Mouse (Mus musculus) ES-E14 (cell line): ENCODE measurements around the gene Zmynd11. TPM values are rescaled to one million over a fixed set of nuclear protein-coding genes. Genes with fewer than 3 reads are reported as not detected.

Source experiments
- DNase-seq: peaks from one replicate; pipeline ENCODE4 v3.0.0-alpha.2; 2013; ENCODE audit warnings: low read depth, low spot score
- H3K27ac ChIP-seq: 2 replicates; pipeline ENCODE4 v1.5.1; 2012; ENCODE audit warnings: low read depth, mild to moderate bottlenecking, low read length, moderate library complexity, mixed read lengths; ENCODE audit not compliant: poor library complexity, insufficient read depth, severe bottlenecking
- H3K36me3 ChIP-seq: 2 replicates; pipeline ENCODE4 v1.6.1; 2012; ENCODE audit warnings: mild to moderate bottlenecking, low read length, moderate library complexity, mixed read lengths; ENCODE audit not compliant: control insufficient read depth, poor library complexity, insufficient read depth, severe bottlenecking
- H3K4me1 ChIP-seq, 2 experiments: fragments of 150-350 bp in 1 of 2; sonication (generic) in 1 of 2; 2 replicates each; pipeline ENCODE4 v1.6.1; 2012; ENCODE audit warnings: low read length in 2 of 2, mild to moderate bottlenecking in 1 of 2, mixed read lengths in 1 of 2; ENCODE audit not compliant: control insufficient read depth in 2 of 2, insufficient read depth in 2 of 2, poor library complexity in 1 of 2
- H3K4me3 ChIP-seq, 2 experiments: fragments of 150-350 bp in 1 of 2; sonication (generic) in 1 of 2; 2 replicates each; pipeline ENCODE4 v1.5.1; 2012; ENCODE audit warnings: low read length in 2 of 2, low read depth in 1 of 2, mild to moderate bottlenecking in 1 of 2, mixed read lengths in 1 of 2; ENCODE audit not compliant: insufficient read depth in 1 of 2, poor library complexity in 1 of 2, severe bottlenecking in 1 of 2
- H3K9ac ChIP-seq: 2 replicates; pipeline ENCODE4 v1.6.1; 2012; ENCODE audit warnings: low read depth, mild to moderate bottlenecking, low read length, mixed read lengths; ENCODE audit not compliant: poor library complexity, insufficient read depth, severe bottlenecking
- H3K9me3 ChIP-seq: fragments of 150-350 bp; sonication (generic); 2 replicates; pipeline ENCODE4 v1.6.1; 2012; ENCODE audit warnings: low read depth, mild to moderate bottlenecking, low read length; ENCODE audit not compliant: control insufficient read depth, insufficient read depth
- CHD2 ChIP-seq: IDR thresholded peaks from 2 replicates; pipeline ENCODE4 v1.6.1; 2014; ENCODE audit warnings: mild to moderate bottlenecking, low read depth, low read length, inconsistent platforms
- HCFC1 ChIP-seq: IDR thresholded peaks from 2 replicates; pipeline ENCODE4 v1.6.1; 2012; ENCODE audit warnings: low read length, inconsistent platforms, borderline replicate concordance; ENCODE audit not compliant: insufficient read depth
- MAFK ChIP-seq: IDR thresholded peaks from 2 replicates; pipeline ENCODE4 v1.6.1; 2014; ENCODE audit warnings: mild to moderate bottlenecking, low read depth, low read length, inconsistent platforms; ENCODE audit not compliant: insufficient read depth
- ZC3H11A ChIP-seq: IDR thresholded peaks from 2 replicates; pipeline ENCODE4 v1.6.1; 2012; ENCODE audit warnings: low read depth, mild to moderate bottlenecking, inconsistent platforms, low read length, borderline replicate concordance
- ZNF384 ChIP-seq: IDR thresholded peaks from 2 replicates; pipeline ENCODE4 v1.6.1; 2012; ENCODE audit warnings: low read depth, low read length, inconsistent platforms
- in situ Hi-C, 2 experiments: fragments of 600-800 bp; cut with MboI; formaldehyde crosslinking; loops; one replicate each; pipeline ENCODE4 v1.15.1; 2025; ENCODE audit warnings: low sequenced_read_pairs in 2 of 2, inconsistent platforms in 1 of 2; ENCODE audit not compliant: unreplicated experiment in 2 of 2
- total RNA-seq: library from RNA; depleted of rRNA; stranded (reverse); fragments of 300-350 nt; gene quantifications from 2 replicates; pipeline ENCODE4 v1.2.3, GENCODE M21; 2012

Gene Zmynd11
- total RNA-seq, 1 experiment = 24.3 TPM

DNA sequence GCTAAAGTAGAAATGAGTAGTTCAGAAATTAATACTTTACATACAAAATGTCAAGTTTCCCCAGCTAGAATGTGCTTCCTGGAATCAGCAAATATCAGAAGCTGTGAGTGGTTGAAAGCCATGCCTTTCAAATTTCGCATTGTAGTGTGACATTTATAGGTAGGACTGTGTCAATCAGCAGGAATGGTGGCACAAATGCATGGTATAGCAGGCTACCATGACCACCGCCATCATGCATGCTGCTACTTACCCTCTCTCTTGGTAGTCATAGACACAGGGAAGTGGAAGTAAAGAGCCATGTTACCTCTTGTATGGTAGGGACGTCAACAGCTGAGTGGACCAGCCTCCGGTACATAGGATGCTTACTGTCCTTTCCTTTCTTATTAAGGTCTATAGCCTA lies 67.8 kb downstream of the Zmynd11 start:
- Histone ChIP-seq H3K4me1 (peaks cover 2 to 8% of the 10 kb centered on the region in 2 experiments; a peak in 2 of 4 replicates), H3K4me3 (no peak overlapping the region), H3K9me3 (no peaks in the 10 kb centered on the region), H3K9ac (no peak overlapping the region), H3K36me3 (peaks cover 2% of the 10 kb centered on the region; the same call in 1 of the 2 replicates), H3K27ac (no peak overlapping the region)
- in situ Hi-C loops = no loop called here
- no peak for DNase-seq
- TF ChIP-seq HCFC1 (no peak), CHD2 (no peak), ZNF384 (no peak), ZC3H11A (no peak), MAFK (no peak)

DNA sequence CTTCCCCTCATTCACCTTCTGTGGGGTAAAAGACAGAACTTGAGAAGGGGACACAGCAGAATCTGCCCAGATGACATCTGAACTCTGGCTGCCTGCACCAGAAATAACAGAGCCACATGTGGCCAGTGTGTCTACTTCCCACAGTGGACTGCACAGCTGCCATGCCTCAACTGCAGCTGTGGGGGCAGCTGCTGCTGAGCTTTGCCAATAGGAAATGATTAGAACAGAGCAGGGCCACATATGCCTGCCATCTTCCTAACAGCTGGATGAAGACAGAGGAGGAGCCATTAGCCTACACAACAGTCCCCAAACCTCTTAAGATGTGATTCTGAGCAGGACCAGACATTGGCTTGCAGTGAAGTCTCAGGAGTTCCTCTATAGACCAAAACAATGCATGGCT lies 69.3 kb downstream of the Zmynd11 start:
- H3K4me3 ChIP-seq = no peak overlapping the region
- H3K36me3 ChIP-seq = peaks cover 2% of the 10 kb centered on the region; the same call in 1 of the 2 replicates
- TF ChIP-seq ZC3H11A = no peak
- no peak for DNase-seq
- in situ Hi-C loops = no loop called here
- no peak overlapping the region for H3K9ac ChIP-seq
- H3K27ac ChIP-seq = no peak overlapping the region
- H3K4me1 ChIP-seq = no peaks in the 10 kb centered on the region
- H3K9me3 ChIP-seq = no peaks in the 10 kb centered on the region

DNA sequence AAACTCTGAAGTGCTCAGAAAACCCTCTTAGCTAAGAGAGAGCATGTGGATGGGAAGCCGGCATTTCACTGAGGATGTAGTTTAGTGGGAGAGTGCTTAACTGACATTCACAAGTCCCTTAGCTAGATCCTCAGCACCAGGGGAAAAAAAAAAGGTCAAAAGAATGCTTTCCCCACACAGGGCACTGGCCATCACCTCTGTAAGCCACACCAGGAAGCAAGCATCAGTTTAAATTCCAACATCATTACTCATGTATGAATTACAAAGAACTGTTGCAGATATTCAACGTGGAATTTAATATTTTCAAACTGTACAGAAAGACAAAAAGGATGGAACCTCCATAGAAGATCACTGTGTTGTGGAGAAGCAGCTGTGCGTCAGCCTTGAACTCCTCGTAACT lies 69.7 kb downstream of the Zmynd11 start:
- peaks cover 2% of the 10 kb centered on the region; the same call in 1 of the 2 replicates for H3K36me3 ChIP-seq
- in situ Hi-C loops = no loop called here
- H3K9ac ChIP-seq = no peak overlapping the region
- no peak overlapping the region for H3K4me3 ChIP-seq
- no peaks in the 10 kb centered on the region for H3K4me1 ChIP-seq
- no peak for TF ChIP-seq ZC3H11A
- no peak for TF ChIP-seq MAFK
- no peak for TF ChIP-seq ZNF384
- TF ChIP-seq CHD2 = no peak
- TF ChIP-seq HCFC1 = no peak
- no peak overlapping the region for H3K27ac ChIP-seq
- DNase-seq = no peak
- H3K9me3 ChIP-seq = no peaks in the 10 kb centered on the region

DNA sequence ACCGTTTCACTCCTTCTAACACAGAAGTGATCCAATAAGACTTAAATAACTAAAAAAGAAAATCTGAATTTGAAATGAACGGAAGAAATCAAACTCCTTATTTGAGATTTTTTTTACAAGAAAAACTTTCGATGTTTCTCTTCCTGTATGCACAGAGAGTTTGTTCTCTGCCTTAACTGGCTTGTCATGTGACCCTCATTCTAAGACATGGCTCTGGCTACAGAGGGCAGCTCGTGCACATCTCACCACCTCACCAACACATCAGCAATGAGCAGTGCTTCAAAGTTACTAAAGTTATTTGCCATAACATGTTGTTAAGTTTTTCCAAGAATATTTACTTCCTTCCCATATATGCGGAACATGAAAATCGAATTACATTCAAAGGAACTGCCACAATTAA lies 70.5 kb downstream of the Zmynd11 start:
- no peak overlapping the region for H3K27ac ChIP-seq
- no peak for TF ChIP-seq ZNF384
- TF ChIP-seq HCFC1 = no peak
- no peak for TF ChIP-seq MAFK
- no peak for TF ChIP-seq CHD2
- TF ChIP-seq ZC3H11A = no peak
- H3K36me3 ChIP-seq = peaks cover 2% of the 10 kb centered on the region; the same call in 1 of the 2 replicates
- DNase-seq = no peak
- H3K4me3 ChIP-seq = no peak overlapping the region
- no peaks in the 10 kb centered on the region for H3K9me3 ChIP-seq
- H3K9ac ChIP-seq = no peak overlapping the region
- in situ Hi-C loops = no loop called here
- no peaks in the 10 kb centered on the region for H3K4me1 ChIP-seq

DNA sequence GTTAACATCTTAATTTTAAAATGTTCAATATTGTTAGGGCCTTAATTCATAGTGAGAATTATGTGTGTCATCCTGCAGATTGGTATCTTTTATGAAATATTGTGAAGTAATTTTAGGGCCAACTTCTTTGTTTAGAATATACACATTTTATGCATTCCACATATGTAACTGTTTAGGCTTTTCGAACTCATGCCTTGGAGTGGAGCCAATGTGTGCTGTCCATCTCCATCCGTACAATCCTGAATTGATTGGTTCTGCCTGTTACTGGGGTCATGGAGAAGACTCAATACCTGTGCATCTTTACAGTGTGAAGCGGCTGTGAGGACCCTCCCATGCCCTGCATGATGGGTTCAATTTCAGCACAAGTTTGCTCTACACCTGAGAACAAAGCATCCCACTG lies 72.3 kb downstream of the Zmynd11 start:
- TF ChIP-seq MAFK (no peak), CHD2 (no peak)
- in situ Hi-C loops = no loop called here
- Histone ChIP-seq H3K4me1 (no peaks in the 10 kb centered on the region), H3K9me3 (no peaks in the 10 kb centered on the region), H3K27ac (no peak overlapping the region), H3K36me3 (peaks cover 8% of the 10 kb centered on the region; the same call in 1 of the 2 replicates), H3K9ac (no peak overlapping the region), H3K4me3 (no peak overlapping the region)
- no peak for DNase-seq
